Mouse (Mus musculus) cortical plate, adult 2 months (tissue): Measurements from ENCODE around the gene Npffr2.

ENCODE experiments used
- CTCF ChIP-seq: fragments of 200-500 bp; IDR thresholded peaks from 2 replicates; pipeline ENCODE4 v1.5.1; 2011; ENCODE audit warnings: mild to moderate bottlenecking, control low read depth, low read length; ENCODE audit not compliant: insufficient read depth; ENCODE audit errors: extremely low read depth
- POLR2A ChIP-seq: fragments of 200-500 bp; IDR thresholded peaks from 2 replicates; pipeline ENCODE4 v1.6.1; 2011; ENCODE audit warnings: mild to moderate bottlenecking, low read length, control low read depth; ENCODE audit not compliant: insufficient read depth; ENCODE audit errors: extremely low read depth

- TF ChIP-seq POLR2A: no peak
- no peak for TF ChIP-seq CTCF
These were observed 2.2 kb downstream of the Npffr2 start for GRCm38 (mm10) chr5:89529391-89529790.
